Mouse (Mus musculus) limb, embryonic 12.5 days (tissue): ENCODE measurements around the gene Tnfsfm13. TPM values are rescaled to one million over a fixed set of nuclear protein-coding genes. Genes with fewer than 3 reads are reported as not detected.

ENCODE experiments used
- ATAC-seq: fragments of 200-750 bp; cut with Nextera tagmentation; 2 replicates; pipeline ENCODE4 v1.8.0; 2017; ENCODE audit warnings: low read depth, moderate TSS enrichment; ENCODE audit not compliant: insufficient number of reproducible peaks, insufficient read depth, low FRiP score, low TSS enrichment
- H3K27ac ChIP-seq: fragments of 300-500 bp; sonication (generic); 2 replicates; pipeline ENCODE4 v1.5.1; 2016; ENCODE audit warnings: mild to moderate bottlenecking, moderate library complexity
- H3K27me3 ChIP-seq: fragments of 300-500 bp; sonication (generic); 2 replicates; pipeline ENCODE4 v1.6.1; 2016; ENCODE audit warnings: mild to moderate bottlenecking, moderate library complexity
- H3K36me3 ChIP-seq: fragments of 300-500 bp; sonication (generic); 2 replicates; pipeline ENCODE4 v1.6.1; 2016; ENCODE audit warnings: mild to moderate bottlenecking, moderate library complexity
- H3K4me1 ChIP-seq: fragments of 300-500 bp; sonication (generic); replicated peaks from 2 replicates; pipeline ENCODE4 v1.6.1; 2016
- H3K4me2 ChIP-seq: fragments of 300-500 bp; sonication (generic); 2 replicates; pipeline ENCODE4 v1.6.1; 2016; ENCODE audit warnings: mild to moderate bottlenecking, moderate library complexity
- H3K4me3 ChIP-seq: fragments of 300-500 bp; sonication (generic); replicated peaks from 2 replicates; pipeline ENCODE4 v1.5.1; 2016; ENCODE audit warnings: mild to moderate bottlenecking
- H3K9ac ChIP-seq: fragments of 300-500 bp; sonication (generic); replicated peaks from 2 replicates; pipeline ENCODE4 v1.6.1; 2016; ENCODE audit warnings: mild to moderate bottlenecking, moderate library complexity
- H3K9me3 ChIP-seq: fragments of 300-500 bp; sonication (generic); 2 replicates; pipeline ENCODE4 v1.6.1; 2016; ENCODE audit warnings: mild to moderate bottlenecking, moderate library complexity
- WGBS: fragments of 180-500 bp; shearing (Covaris S2); methylation state at CpG from one replicate; pipeline ENCODE4 v1.1.7; 2016; 5-methylcytosine and 5-hydroxymethylcytosine counted together
- polyA plus RNA-seq: library from polyadenylated mRNA; unstranded; fragments of >200 nt; fragmentation: Nextera tagmentation; extraction: Ambion mirVana; gene quantifications from 2 replicates; pipeline ENCODE4 v1.2.1, GENCODE M21; 2016

Tnfsfm13 gene
- polyA plus RNA-seq, 1 experiment from 2014 or later = 1.7 TPM

- peak overlapping the region; percentile 83; the same call in 1 of the 2 replicates for H3K9ac ChIP-seq
- WGBS = 89% methylated on average over 30 of the region's 30 CpGs
- H3K4me2 ChIP-seq = peak overlapping the region; percentile 88
- no peaks in the 10 kb centered on the region for H3K9me3 ChIP-seq
- no peaks in the 10 kb centered on the region for H3K27me3 ChIP-seq
- H3K36me3 ChIP-seq = peaks cover 51% of the 10 kb centered on the region
- peaks cover 25% of the 10 kb centered on the region for H3K4me1 ChIP-seq
- H3K4me3 ChIP-seq = peak overlapping the region; percentile 86
- no peak overlapping the region for H3K27ac ChIP-seq
- no peak for ATAC-seq
Observed at GRCm38 (mm10) chr11:69680136-69680855, 15.6 kb downstream of the Tnfsfm13 start.

- no peak overlapping the region for H3K9ac ChIP-seq
- peaks cover 63% of the 10 kb centered on the region for H3K36me3 ChIP-seq
- no peak overlapping the region for H3K27ac ChIP-seq
- peaks cover 25% of the 10 kb centered on the region for H3K4me1 ChIP-seq
- no peak for ATAC-seq
- no peak overlapping the region for H3K4me3 ChIP-seq
- H3K4me2 ChIP-seq = no peak overlapping the region
- H3K9me3 ChIP-seq = no peaks in the 10 kb centered on the region
- 100% methylated on average over 2 of the region's 2 CpGs for WGBS
- no peaks in the 10 kb centered on the region for H3K27me3 ChIP-seq
Observed at GRCm38 (mm10) chr11:69679144-69679543, 16.8 kb downstream of the Tnfsfm13 start.

- Histone ChIP-seq H3K36me3 (peaks cover 80% of the 10 kb centered on the region), H3K4me2 (peak within 1 kb of the TSS; percentile 98), H3K4me3 (peak within 1 kb of the TSS; percentile 100), H3K4me1 (peaks cover 22% of the 10 kb centered on the region), H3K9me3 (no peaks in the 10 kb centered on the region), H3K27ac (peak within 1 kb of the TSS; percentile 97), H3K9ac (peak within 1 kb of the TSS; percentile 99), H3K27me3 (no peaks in the 10 kb centered on the region)
- ATAC-seq = peak; percentile 98
- WGBS = under 1% methylated on average over 36 of the region's 36 CpGs
Observed at GRCm38 (mm10) chr11:69672211-69672706, 23.6 kb downstream of the Tnfsfm13 start, which contains the start of gene Eif4a1. TSS of gene Eif4a1 (minus strand) at chr11:69672423.

GRCm38 (mm10) chr11:69671726-69672124 is 24.2 kb downstream of the Tnfsfm13 start:
- Histone ChIP-seq H3K27ac (peak overlapping the region; percentile 97), H3K4me2 (peak overlapping the region; percentile 98), H3K4me1 (peaks cover 22% of the 10 kb centered on the region), H3K9me3 (no peaks in the 10 kb centered on the region), H3K4me3 (peak overlapping the region; percentile 100), H3K36me3 (peaks cover 78% of the 10 kb centered on the region), H3K9ac (peak overlapping the region; percentile 99), H3K27me3 (no peaks in the 10 kb centered on the region)
- ATAC-seq = peak; percentile 21
- under 1% methylated on average over 43 of the region's 43 CpGs for WGBS

GRCm38 (mm10) chr11:69670786-69671725 is 24.8 kb downstream of the Tnfsfm13 start:
- peak; percentile 30; the same call in 1 of the 2 replicates for ATAC-seq
- no peaks in the 10 kb centered on the region for H3K27me3 ChIP-seq
- H3K4me2 ChIP-seq = peak overlapping the region; percentile 98
- under 1% methylated on average over 60 of the region's 61 CpGs for WGBS
- H3K9me3 ChIP-seq = no peaks in the 10 kb centered on the region
- peak overlapping the region; percentile 97 for H3K27ac ChIP-seq
- peak overlapping the region; percentile 99 for H3K9ac ChIP-seq
- peaks cover 78% of the 10 kb centered on the region for H3K36me3 ChIP-seq
- peak overlapping the region; percentile 100 for H3K4me3 ChIP-seq
- peaks cover 22% of the 10 kb centered on the region for H3K4me1 ChIP-seq

- no peak overlapping the region for H3K27ac ChIP-seq
- peaks cover 27% of the 10 kb centered on the region for H3K4me1 ChIP-seq
- H3K9me3 ChIP-seq = no peaks in the 10 kb centered on the region
- no peaks in the 10 kb centered on the region for H3K27me3 ChIP-seq
- H3K4me3 ChIP-seq = peak overlapping the region; percentile 12
- no peak overlapping the region for H3K9ac ChIP-seq
- 86% methylated on average over 3 of the region's 3 CpGs for WGBS
- no peak for ATAC-seq
- H3K36me3 ChIP-seq = peaks cover 72% of the 10 kb centered on the region
- H3K4me2 ChIP-seq = no peak overlapping the region
Observed at GRCm38 (mm10) chr11:69666665-69667005, 29.3 kb downstream of the Tnfsfm13 start.

GRCm38 (mm10) chr11:69665961-69666664 is 29.8 kb downstream of the Tnfsfm13 start, which contains the start of gene Cd68:
TSS of gene Cd68 (minus strand) at chr11:69666153.
- no peak for ATAC-seq
- 30% methylated on average over 7 of the region's 7 CpGs for WGBS
- Histone ChIP-seq H3K27me3 (no peaks in the 10 kb centered on the region), H3K9ac (no peak within 1 kb of the TSS), H3K36me3 (peaks cover 72% of the 10 kb centered on the region), H3K9me3 (no peaks in the 10 kb centered on the region), H3K4me2 (no peak within 1 kb of the TSS), H3K27ac (peak within 1 kb of the TSS; percentile 50; the same call in 1 of the 2 replicates), H3K4me1 (peaks cover 32% of the 10 kb centered on the region), H3K4me3 (peak within 1 kb of the TSS; percentile 12)

GRCm38 (mm10) chr11:69665457-69665960 is 30.4 kb downstream of the Tnfsfm13 start:
- 74% methylated on average over 9 of the region's 9 CpGs for WGBS
- H3K9ac ChIP-seq = no peak overlapping the region
- H3K4me3 ChIP-seq = 0 out of 2 replicates have a peak overlapping the region, but pooled peaks have one; percentile 12
- no peak overlapping the region for H3K4me2 ChIP-seq
- peaks cover 32% of the 10 kb centered on the region for H3K4me1 ChIP-seq
- peak overlapping the region; percentile 50; the same call in 1 of the 2 replicates for H3K27ac ChIP-seq
- no peaks in the 10 kb centered on the region for H3K9me3 ChIP-seq
- no peaks in the 10 kb centered on the region for H3K27me3 ChIP-seq
- H3K36me3 ChIP-seq = peaks cover 67% of the 10 kb centered on the region
- ATAC-seq = no peak

GRCm38 (mm10) chr11:69664841-69665240 is 31.1 kb downstream of the Tnfsfm13 start:
- 92% methylated on average over 7 of the region's 7 CpGs for WGBS
- ATAC-seq = no peak
- Histone ChIP-seq H3K4me1 (peaks cover 25% of the 10 kb centered on the region), H3K9ac (no peak overlapping the region), H3K36me3 (peaks cover 60% of the 10 kb centered on the region), H3K27ac (0 out of 2 replicates have a peak overlapping the region, but pooled peaks have one; percentile 9), H3K9me3 (no peaks in the 10 kb centered on the region), H3K4me3 (no peak overlapping the region), H3K27me3 (no peaks in the 10 kb centered on the region), H3K4me2 (no peak overlapping the region)

GRCm38 (mm10) chr11:69663795-69664194 is 32.1 kb downstream of the Tnfsfm13 start:
- Histone ChIP-seq H3K27me3 (no peaks in the 10 kb centered on the region), H3K36me3 (peaks cover 57% of the 10 kb centered on the region), H3K4me1 (peaks cover 17% of the 10 kb centered on the region), H3K4me2 (no peak overlapping the region), H3K27ac (peak overlapping the region; percentile 97; the same call in 1 of the 2 replicates), H3K4me3 (no peak overlapping the region), H3K9ac (no peak overlapping the region), H3K9me3 (no peaks in the 10 kb centered on the region)
- ATAC-seq = no peak
- WGBS = 86% methylated on average over 6 of the region's 6 CpGs
